Mouse (Mus musculus) fibroblast of lung, adult 2 months (primary cell): ENCODE measurements around the gene Pdp2.
A peak's percentile ranks its signal among the peaks of the same experiment; 100 is the strongest.

Experiments
- DNase-seq: peaks from one replicate; pipeline ENCODE4 v3.0.0-alpha.2; 2011; ENCODE audit warnings: low read depth

The Pdp2 gene

DNA sequence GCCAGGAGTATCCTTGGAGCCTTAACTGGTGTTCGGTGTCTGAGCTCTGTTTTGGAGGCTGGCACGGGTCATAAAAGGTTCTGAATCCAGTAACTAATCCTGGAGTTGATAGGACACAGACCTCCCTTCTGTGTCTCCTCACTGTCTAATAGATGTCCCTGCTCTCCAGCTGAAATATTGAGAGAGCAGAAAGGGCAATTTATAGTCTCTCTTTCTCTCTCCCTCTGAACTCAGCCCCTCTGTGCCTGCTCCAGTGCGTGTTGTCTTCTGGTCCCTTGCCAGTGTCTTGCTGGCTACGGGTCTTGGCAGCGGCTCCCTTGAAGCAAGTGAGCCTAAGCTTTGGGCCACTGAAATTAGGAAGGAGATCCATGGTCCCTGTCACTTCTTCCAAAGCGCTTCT lies 6.4 kb downstream of the Pdp2 start:
- DNase-seq, result no peak

DNA sequence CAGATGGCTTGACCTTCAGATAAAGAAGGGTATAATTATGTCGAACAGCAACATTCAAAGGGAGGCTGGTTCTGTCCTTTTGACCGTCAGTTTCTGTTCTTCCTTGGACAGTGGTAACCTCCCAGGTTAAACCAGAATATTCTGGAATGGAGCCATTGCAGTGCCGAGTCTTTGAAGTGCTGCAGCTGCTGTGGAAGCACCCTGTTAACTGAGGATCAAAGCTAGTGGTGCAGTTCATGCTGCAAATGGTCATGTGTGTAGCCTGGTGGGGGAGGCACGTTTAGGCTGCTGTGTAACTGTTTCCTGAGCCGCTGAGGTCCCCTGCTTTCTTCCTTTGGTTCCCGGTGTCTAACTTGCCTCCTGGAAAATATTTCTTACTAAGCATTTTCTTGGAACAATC lies 7.2 kb downstream of the Pdp2 start:
- DNase-seq, result no peak

DNA sequence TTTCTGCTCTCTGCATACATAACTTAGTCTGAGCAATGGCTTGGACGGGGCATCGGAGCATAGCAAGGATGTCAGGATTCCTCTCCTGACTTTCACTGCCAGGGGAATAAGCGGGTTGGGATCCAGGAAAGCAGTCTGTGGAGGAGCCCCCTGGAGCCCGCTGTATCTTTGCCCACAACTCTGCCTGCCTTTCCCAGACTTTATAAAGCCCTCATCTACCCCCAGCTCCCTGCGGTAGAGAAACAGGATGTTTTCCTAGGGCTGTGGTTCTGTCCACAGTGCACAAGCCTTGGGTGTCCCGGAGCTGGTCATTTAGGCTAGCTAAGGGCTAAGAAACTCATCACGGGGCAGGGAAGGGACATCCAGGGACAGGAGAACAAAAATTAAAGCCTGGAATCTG lies 10.1 kb downstream of the Pdp2 start:
- DNase-seq, result no peak

DNA sequence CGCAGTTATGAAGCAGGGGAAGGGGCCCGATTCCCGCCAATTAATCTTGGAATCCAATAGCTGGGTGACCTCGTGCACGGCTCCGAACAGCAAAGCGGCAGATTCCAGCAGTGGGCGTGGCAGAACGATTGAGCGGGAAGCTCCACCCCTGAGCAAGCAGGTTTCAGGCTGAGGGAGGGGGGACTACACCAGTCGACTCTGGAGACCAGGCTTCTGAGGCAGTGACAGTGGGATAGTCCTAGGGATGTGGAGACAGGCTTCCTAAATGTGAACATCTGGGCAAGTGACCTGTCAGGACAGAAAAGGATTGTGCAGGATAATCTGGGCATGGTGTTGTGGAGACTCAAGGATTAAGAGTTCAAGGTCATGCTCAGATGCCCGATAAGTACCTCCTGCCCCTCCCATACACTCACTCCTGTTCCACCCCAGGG lies 10.7 kb downstream of the Pdp2 start:
- DNase-seq, result no peak

DNA sequence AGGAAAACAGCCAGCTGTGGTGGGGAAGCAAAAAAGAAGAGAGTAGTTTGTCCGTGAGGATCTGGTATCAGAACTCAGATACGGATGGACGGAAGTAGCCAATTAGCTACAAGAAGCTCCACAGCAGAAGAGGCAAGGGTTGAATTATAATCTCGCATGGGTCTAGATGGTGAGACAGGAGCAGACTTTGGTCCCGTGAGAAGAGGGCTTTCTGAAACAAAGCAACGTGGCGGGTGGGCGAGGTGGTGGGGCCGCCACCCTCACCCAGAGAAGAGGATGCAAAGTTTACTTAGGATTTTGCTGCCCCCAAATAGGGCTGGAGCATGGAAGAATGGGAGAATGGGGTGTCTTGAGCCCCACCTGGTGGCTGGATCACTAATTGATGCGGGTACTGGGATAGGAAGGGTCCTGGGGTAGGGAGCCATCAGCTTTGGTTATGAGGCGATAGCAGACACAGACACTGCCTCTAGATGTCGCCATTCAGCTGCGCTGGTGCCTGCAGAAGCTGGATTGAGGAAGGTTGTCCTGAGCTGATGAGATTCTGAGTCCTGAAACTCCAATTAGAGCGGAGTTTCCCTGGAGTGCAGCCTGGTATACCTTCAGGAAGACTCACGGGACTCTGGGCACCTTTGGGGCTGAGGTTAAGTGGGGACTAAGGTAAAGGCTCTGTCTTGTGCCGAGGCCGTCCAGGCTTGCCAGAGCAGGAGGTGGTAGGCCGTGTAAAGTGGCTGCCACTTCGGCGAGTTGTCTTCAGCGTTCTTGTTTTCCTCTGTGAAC lies 11.4 kb downstream of the Pdp2 start:
- DNase-seq, result peak; percentile 71

DNA sequence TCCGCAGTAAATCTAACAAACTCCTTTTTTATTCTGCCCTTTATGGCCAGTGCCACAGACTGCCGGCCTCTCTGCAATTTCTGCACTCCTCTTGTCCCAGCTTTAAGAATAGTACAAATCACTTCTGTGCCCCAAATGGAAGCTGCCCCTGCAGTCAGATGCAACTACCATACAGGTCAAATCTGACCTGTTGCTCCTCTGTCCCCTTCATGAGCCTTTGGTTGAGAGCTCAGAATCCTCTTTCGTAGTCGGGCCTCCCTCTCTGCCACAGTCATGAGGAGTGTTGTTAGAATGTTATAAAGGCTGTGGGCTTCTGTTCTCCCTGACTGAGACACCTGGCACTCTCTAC lies 12.0 kb downstream of the Pdp2 start:
- DNase-seq, result no peak

DNA sequence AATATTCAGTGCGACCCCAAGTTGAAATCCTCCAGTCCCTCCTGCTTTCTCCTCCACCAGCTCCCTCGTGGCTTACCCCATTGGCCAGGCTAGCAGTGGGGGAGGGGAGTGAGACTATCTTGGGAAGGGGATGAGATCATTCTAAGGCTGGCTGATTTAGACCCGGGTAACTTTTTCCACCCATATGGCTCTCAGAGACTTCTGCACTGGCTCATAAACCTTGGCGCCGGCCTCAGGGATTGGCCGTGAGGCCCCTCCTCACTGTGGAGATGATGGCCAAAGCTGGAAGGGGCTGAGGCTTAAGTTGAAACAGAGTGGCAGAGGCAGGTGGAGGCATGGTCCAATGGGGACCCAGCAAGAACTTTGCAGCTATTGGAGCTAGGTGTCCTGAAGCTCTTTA lies 15.1 kb downstream of the Pdp2 start:
- no peak for DNase-seq

DNA sequence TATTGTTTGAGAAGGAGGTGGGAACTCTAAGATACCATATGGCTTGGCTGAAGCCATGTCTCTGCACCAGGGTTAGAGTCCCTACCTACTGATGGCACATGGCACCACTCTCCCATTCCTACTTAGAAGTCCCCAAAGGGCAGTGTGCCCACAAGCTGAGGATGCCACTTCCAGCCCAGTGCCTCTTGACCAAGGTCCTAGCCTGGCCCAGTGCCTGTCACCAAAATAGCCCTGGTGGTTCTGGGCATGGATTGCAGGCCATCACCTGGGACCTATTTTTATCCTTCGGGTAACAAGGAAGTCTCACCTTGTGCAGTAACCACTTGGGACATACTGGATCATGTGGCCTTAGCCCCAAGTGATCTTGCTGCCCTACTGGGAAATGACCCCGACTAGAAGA lies 16.7 kb downstream of the Pdp2 start:
- DNase-seq, result no peak

DNA sequence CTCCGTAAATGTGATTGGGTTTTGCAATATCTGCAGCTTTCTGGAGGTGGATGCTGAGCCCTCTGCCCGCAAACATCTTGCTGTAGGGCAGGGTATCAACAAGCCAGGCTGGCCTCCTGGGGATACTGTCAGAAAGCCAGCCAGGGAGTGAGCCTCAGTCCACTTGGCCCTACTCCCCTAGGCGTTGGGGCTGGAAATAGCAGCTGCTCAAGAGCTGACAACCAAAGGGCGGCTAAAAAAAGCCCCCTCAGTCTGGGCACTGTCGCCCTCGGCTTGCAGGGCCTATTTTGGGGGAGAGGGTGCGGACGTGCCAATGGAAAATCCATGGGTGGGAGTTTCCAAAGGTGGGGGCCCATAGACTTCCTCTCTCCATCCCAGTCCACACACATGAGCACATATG lies 18.0 kb downstream of the Pdp2 start:
- DNase-seq, result no peak

DNA sequence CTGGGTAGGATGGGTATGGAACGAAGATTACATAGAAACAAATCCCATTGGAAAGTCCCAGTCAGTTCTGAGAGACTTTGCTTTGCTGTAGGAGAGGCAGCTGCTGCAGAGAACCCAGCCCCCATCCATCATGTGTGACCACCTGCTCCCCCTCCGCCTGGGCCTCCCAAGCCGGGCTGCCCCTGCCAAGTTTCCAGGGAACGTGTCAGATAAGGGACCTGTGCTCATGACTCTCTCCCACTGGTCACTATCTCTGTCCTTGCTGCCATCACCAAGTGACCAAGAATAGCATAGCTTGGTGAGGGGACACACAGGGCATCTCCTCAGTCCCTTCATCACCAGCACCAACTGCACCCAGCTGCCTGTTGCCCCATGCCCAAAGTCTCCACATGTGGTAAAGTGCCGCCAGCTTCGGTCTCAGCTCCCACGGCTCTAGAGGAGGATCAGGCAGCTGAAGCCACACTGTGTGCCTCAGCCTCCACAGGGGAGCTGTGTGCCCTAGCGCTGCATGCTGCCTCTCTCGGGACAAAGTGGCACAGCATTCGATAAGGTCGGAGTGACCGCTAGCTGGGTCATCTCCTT lies 19.0 kb downstream of the Pdp2 start:
- no peak for DNase-seq

DNA sequence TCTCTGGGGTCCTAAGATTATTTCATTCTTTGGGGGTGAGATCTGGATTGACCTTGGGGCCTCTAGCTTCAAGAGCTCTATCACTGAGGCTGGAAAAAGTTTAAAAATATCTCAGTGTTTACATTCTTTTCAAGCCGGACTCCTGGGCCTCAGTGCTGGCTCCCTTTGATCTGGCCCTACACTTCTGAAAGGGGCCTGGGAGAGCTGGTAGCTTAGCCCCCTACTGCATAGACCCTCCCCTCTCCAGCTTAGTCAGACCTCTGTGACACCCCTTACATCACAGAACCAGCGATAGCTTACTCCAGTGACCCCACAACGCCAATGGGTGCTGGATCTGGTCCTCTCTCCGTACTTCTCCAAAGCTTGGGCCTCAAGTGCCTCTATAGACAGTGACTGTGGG lies 20.4 kb downstream of the Pdp2 start:
- DNase-seq, result no peak

DNA sequence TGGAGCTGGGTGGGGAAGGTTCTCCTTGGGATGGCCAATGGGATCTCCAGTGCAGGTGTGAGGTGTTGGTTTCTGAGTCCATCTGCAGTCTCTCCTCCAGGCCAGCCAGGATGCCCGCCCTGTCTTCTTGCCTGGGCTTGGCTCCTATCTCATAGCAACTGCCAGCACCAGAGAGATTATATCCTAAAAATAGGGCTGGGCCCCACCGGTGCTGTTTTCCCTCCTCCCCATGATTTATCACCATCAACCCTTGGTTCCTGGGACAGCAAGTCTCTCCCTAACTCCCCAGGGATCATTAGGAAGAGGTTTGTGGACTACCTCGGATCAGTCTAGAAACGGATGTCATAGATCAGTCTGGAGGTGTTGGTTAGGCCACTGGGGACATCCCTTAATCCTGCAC lies 21.9 kb downstream of the Pdp2 start:
- DNase-seq, result no peak

DNA sequence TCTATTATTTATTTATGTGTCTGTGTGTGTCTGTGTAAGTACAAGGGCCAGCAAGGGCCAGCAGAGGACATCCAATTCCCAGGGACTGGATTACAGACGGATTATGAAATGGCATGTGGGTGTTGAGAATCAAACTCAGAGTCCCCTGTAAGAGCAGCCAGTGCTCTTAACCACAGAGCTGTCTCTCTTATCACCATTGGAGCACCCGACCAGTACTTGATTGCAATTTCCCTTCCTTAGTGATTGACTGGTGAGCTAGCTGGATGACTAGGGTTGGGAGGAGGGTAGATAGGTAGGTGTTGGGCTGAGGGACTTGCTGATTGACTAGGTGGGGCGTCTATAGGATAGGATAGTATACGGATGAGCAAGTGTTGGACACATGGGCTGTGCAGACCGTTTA lies 29.5 kb downstream of the Pdp2 start:
- DNase-seq, result no peak

DNA sequence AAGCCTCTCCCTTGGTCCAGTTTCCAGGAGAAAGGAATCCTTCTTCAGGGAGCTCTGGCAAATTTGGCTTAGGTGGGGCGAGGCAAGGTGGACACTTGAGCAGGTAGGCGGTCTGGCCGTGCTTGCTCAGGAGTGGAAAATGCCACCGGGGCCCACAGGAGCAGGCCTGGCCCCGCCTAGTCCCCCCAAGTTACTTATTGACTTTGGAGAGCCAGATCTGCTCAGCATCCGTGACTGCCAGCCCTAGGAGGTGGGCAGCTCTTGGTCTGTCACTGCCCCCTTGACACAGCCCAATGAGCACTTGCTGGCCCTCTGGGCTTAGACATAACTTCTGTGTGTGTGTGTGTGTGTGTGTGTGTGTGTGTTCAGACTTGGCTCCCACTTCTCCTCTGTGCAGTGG lies 32.9 kb downstream of the Pdp2 start, which contains the start of gene Cdh16:
Gene Cdh16 (minus strand): TSS at position 236 of the 400 bp plus-strand sequence.
- no peak for DNase-seq

DNA sequence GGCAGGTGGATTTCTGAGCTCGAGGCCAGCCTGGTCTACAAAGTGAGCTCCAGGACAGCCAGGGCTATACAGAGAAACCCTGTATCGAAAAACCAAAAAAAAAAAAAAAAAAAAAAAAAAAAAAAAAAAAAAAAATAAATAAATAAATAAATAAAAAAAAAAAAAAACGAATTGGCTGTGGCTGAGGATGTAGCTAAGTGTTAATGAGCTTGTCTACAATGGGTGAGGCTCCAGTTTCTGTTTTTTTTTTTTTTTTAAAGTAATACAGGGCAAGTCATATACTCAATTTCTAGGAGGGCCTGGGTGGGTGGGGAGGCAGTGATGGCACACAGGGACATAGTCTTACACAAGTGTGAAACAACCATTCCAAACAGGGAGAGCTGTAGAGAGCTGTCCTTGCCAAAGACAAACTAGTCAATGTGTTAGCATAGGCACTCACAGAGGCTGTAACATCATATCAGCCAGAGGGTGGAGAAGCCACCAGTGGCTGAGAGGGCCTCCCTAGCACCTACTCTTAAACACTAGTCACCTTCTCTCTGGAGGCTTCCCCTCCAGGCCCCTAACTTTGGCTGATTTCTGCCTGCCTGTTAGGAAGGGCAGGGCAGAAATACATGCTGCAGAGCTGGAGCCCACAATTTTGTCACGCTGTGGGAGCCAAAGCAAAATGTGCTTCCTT lies 36.0 kb downstream of the Pdp2 start:
- DNase-seq, result no peak

DNA sequence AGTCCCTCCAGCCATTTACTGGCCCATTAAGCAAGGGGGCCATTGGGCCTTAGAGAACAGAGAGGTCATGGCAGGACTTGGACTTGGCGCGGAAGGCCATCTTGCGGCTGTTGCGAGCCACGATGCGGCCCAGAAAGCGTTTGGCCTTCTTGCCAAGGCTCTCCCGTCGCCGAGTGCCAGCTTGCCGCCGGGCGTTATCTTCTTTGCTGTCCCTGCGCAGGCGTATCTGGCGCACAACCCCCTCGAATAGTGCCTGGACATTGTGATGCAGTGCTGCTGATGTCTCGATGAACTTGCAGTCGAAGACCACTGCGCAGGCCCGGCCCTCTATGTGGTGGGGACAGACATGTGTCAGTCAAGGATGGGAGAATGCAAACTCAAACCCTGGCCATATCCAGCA lies 37.2 kb downstream of the Pdp2 start:
- DNase-seq, result no peak

DNA sequence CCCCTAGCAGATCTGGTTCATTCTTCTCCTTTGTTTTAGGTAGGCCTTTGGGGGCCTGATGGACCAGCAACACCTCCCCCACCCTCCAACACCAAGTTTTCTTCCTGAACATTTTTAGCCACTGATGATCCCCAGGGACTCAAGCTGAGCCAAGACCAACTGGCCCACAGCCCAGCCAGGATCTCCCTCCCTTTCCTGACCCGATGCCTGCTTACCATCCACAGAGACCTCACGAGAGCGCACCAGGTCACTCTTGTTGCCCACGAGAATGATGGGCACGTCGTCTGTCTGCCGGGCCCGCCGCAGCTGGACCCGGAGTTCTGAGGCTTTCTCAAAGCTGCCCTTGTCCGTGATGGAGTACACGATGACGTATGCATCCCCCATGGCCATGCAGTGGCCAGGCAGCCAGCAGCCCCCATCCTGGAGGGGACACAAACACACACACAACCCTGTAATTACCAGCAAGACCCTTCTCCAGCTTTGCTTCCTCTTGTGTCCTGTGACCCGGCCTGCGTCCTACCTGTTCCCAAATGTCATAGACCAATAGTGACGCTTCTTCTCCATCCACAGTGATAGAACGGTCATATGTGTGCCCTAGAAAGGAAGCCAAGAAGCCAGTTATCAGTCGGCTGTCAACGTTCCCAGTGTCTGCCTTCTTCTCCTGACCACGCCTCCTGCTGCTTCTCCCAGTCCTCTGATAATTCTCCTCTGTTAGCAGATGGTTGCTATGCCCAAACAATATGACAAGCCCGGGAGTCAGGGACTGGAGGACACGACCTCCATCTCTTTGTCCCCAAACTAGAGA lies 38.3 kb downstream of the Pdp2 start:
- no peak for DNase-seq

DNA sequence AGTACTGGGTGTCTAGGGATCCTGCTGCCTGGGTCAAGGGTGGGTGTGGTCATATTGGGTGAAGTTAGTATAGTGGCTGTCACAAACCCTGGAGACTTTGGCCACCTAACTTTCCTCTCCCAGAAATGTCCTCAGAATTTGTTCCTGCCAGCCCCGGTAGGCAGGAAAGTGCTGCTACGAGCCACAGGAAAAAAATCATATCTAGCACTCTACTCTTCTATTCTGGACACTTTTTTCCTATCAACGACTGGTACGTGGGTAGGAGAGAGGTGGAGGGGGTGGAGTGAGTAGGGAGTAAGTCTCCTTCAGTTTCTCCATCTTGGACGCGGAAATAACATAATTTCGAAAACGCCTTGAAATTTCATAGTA lies 38.8 kb downstream of the Pdp2 start:
- no peak for DNase-seq

DNA sequence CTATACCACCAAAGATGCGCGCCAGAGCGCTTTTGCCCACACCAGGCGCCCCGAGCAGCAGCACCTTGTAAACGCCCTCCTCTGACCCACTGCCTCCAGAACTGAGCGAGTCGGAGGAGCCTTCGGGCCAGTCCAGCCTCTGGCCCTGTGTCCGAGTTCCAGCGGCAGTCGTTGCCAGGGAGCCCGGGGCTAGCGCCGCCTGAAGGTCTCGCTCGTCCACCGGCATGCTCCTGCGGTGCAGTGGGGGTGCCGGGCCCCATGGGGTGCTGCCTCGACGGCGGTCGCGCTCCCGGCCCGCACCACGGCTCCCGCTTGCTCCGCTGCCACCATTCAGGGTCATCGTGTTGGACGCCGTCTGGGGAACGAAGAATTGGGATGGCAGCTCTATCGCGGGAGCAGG lies 39.3 kb downstream of the Pdp2 start:
- no peak for DNase-seq

DNA sequence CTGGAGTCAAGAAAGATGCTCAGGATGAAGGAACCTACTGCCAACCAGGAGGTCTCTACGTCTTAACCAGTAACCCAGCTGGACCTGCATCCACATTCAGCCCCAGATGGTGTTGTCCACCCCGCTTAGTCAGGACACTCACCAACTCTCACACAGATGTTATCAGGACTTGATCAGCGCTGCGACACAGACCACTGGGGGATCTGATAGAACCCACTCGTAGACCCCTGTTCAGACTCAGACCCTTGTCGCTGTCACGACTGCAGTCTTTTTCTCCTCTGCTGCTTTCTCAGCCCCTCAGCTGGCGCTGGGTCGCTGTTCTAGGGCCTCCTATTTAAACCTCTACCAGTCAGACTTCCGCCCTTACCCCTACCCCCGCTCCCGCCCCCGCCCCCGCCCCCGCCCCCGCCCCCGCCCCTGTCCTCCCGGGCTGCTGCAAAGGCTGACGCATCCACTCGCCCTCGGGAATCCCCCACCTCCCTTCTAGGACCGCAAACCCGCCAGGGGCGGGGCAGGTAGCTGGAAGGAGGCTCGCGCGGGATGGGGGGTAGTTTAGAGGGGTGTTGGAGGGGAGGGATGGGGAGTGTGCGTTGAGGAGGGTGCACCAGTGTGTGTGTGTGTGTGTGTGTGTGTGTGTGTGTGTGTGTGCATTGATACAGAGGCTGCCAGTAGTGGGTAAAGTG lies 39.9 kb downstream of the Pdp2 start, which contains the start of gene Rrad:
Gene Rrad (minus strand): TSS at position 347 of the 683 bp plus-strand sequence.
- DNase-seq, result peak; percentile 29

DNA sequence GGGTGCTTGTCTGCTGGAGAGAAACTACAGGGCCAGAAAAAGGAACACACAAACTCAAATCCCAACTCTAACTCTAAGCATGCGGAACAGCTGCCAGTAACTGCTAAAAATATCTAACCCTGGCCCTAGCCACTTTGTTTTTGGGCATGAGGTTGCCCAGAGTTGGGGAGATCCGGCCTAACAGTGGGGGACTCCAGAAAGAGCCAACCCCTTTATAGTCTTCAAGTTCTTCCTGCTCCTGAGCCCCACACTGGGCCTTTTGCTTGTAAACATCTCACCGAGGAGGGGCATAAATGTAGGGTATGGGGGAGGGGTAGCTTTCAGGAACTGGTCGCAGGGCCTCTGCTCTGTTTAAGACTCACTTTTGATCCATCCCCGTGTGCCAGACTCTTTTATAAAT lies 40.7 kb downstream of the Pdp2 start:
- DNase-seq, result no peak

DNA sequence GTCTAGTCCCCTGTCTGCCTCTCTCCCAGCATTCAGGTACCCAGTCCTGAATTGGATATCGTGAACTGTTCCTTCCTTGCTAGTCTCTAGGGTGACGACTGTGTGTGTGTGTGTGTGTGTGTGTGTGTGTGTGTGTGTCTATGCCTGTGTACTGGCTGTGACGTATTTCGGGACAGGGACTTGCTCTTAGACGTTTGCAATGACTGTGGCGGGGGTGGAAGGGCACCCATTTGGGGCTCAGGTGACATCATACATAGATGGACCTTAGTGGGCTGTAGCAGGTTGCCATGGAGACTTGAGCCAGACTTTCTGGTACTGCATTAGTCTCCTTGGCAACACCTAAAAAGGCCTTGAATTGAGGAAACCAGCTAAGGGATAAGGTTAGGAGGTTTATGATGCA lies 41.2 kb downstream of the Pdp2 start:
- no peak for DNase-seq
